Mouse (Mus musculus): ENCODE data around the gene Peli3. TPM values are rescaled to one million over a fixed set of nuclear protein-coding genes. Genes with fewer than 3 reads are reported as not detected.
"Not testable (repeated sequence)": the region's sequence is repeated elsewhere in the genome, so short reads cannot be mapped to it uniquely, and the experiment has no call there.

The Peli3 gene
- not detected in 2 replicates for polyA plus RNA-seq (2012)

GRCm38 (mm10) chr19:4942551-4943252 is at the start of gene Peli3:
Gene Peli3, minus strand, starts transcription at chr19:4943127.
- Histone ChIP-seq H3K36me3 (ENCODE audit: control insufficient read depth) (no peaks in the 10 kb centered on the region), H3K4me3 (replicated peaks) (peak within 1 kb of the TSS; percentile 54), H3K9me3 (ENCODE audit: control insufficient read depth, low read length) (no peaks in the 10 kb centered on the region), H3K27me3 (ENCODE audit: control insufficient read depth) (peaks cover 67% of the 10 kb centered on the region), H3K4me1 (ENCODE audit: control insufficient read depth) (peaks cover 14% of the 10 kb centered on the region)
- TF ChIP-seq GATA1 (IDR thresholded peaks at IDR 0.05; ENCODE audit: low read length) (no peak), TAL1 (IDR thresholded peaks at IDR 0.05; ENCODE audit: low read length) (no peak)

- H3K9me3 ChIP-seq (ENCODE audit: control insufficient read depth, low read length) = no peaks in the 10 kb centered on the region
- H3K27me3 ChIP-seq (ENCODE audit: control insufficient read depth) = peaks cover 44% of the 10 kb centered on the region
- H3K36me3 ChIP-seq (ENCODE audit: control insufficient read depth) = no peaks in the 10 kb centered on the region
- no peak overlapping the region for H3K4me3 ChIP-seq (replicated peaks)
- TF ChIP-seq TAL1 (IDR thresholded peaks at IDR 0.05; ENCODE audit: low read length) = no peak
- no peak for TF ChIP-seq GATA1 (IDR thresholded peaks at IDR 0.05; ENCODE audit: low read length)
- no peaks in the 10 kb centered on the region for H3K4me1 ChIP-seq (ENCODE audit: control insufficient read depth)
Observed at GRCm38 (mm10) chr19:4992371-4992770, 49.4 kb upstream of the Peli3 start.

DNA sequence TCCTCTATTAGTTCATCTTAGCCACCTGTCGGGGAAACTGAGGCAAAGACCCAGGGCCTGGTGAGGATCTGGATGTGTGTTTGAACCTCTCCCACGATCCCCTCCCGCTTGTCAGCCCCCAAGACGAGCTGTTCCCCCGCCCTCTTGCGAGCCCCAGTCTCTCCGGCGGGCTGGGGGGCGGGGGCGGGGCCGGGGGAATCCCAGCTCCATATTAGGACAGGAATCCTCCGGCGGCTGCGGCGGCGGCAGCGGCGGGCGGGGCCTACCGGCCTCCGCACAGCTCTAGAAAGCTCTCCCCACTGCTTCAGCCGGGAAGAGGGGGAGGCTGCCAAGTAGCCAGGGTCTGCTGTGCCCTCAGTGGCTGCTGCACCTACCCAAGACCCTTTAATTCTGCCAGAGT is 47.8 kb upstream of the Peli3 start:
- Histone ChIP-seq H3K9me3 (ENCODE audit: control insufficient read depth, low read length) (no peaks in the 10 kb centered on the region), H3K4me3 (replicated peaks) (no peak overlapping the region), H3K27me3 (ENCODE audit: control insufficient read depth) (peaks cover 44% of the 10 kb centered on the region), H3K4me1 (ENCODE audit: control insufficient read depth) (no peaks in the 10 kb centered on the region), H3K36me3 (ENCODE audit: control insufficient read depth) (no peaks in the 10 kb centered on the region)
- TF ChIP-seq TAL1 (IDR thresholded peaks at IDR 0.05; ENCODE audit: low read length) (no peak), GATA1 (IDR thresholded peaks at IDR 0.05; ENCODE audit: low read length) (no peak)

- no peaks in the 10 kb centered on the region for H3K36me3 ChIP-seq (ENCODE audit: control insufficient read depth)
- H3K4me1 ChIP-seq (ENCODE audit: control insufficient read depth) = no peaks in the 10 kb centered on the region
- no peak within 1 kb of the TSS for H3K4me3 ChIP-seq (replicated peaks)
- peaks cover 45% of the 10 kb centered on the region for H3K27me3 ChIP-seq (ENCODE audit: control insufficient read depth)
- no peaks in the 10 kb centered on the region for H3K9me3 ChIP-seq (ENCODE audit: control insufficient read depth, low read length)
- TF ChIP-seq TAL1 (IDR thresholded peaks at IDR 0.05; ENCODE audit: low read length) = no peak
- TF ChIP-seq GATA1 (IDR thresholded peaks at IDR 0.05; ENCODE audit: low read length) = no peak
Observed at GRCm38 (mm10) chr19:4990256-4990625, 47.3 kb upstream of the Peli3 start, which contains the start of gene Npas4. Gene Npas4, minus strand, starts transcription at chr19:4990316.

DNA sequence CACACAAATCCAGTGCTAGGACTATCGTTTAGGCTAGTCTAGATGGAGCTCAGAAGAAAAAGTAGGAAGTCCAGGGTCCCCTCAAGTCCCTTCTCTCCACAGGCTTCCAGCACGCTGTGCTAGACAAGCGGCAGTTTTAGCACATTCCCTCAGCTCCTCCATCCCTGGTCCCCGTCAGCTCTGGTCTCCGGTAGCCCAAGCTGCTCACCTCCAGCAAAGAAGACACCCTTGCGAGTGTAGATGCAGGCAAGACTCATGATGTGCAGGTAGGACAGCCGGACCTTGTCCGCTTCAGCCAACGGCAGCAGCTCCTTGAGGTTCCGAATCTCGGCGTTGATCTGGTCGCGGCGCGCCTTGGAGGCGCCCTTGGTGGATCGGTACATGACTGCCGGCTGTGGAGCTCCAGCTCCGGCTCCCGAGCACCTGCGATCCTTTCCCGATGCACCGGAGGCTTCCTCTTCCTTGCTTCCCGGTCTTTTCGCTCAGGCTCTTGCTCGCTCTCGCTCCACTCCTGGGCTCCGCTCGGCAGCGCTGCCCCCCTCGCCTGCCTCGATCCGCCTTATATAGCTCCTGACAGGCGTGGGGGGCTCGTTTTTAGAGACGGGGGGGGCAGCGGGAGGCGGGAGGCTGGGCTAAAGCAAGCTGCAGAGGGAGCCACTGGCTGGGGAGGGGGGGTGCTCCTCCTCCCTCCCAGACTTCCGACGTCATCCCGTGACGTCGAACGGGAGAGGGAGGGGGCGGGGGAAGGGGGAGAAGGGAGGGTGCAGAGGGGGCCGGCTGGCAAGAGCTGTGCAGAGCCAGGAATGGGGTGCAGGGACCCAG is 46.7 kb upstream of the Peli3 start:
- Histone ChIP-seq H3K9me3 (ENCODE audit: control insufficient read depth, low read length) (no peaks in the 10 kb centered on the region), H3K4me1 (ENCODE audit: control insufficient read depth) (no peaks in the 10 kb centered on the region), H3K27me3 (ENCODE audit: control insufficient read depth) (peaks cover 50% of the 10 kb centered on the region), H3K36me3 (ENCODE audit: control insufficient read depth) (no peaks in the 10 kb centered on the region), H3K4me3 (replicated peaks) (no peak overlapping the region)
- no peak for TF ChIP-seq TAL1 (IDR thresholded peaks at IDR 0.05; ENCODE audit: low read length)

GRCm38 (mm10) chr19:4989013-4989412 is 46.1 kb upstream of the Peli3 start:
- Histone ChIP-seq H3K36me3 (ENCODE audit: control insufficient read depth) (no peaks in the 10 kb centered on the region), H3K27me3 (ENCODE audit: control insufficient read depth) (peaks cover 56% of the 10 kb centered on the region)
- TF ChIP-seq GATA1 (IDR thresholded peaks at IDR 0.05; ENCODE audit: low read length) (no peak), TAL1 (IDR thresholded peaks at IDR 0.05; ENCODE audit: low read length) (no peak)

DNA sequence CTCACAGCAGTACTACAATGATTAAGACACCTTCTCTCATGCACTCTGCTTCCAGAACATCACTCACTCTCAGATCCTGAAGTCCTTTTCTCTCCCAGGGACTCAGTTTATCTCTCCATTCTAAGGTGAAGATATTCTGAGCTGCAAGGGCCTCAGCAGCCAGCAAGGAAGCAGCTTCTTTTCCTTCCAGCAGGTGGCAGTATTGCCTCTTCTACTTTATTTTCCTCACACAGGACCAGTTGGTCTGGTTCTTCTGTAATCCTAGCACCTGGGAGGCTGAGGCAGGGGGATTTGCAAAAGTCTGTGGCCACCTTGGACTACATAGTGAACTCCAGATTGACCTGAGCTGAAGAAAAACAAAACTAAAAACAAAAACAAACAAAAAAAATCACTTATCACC is 38.8 kb upstream of the Peli3 start:
- Histone ChIP-seq H3K4me1 (ENCODE audit: control insufficient read depth) (no peaks in the 10 kb centered on the region), H3K27me3 (ENCODE audit: control insufficient read depth) (peaks cover 27% of the 10 kb centered on the region), H3K9me3 (ENCODE audit: control insufficient read depth, low read length) (no peaks in the 10 kb centered on the region), H3K4me3 (replicated peaks) (no peak overlapping the region), H3K36me3 (ENCODE audit: control insufficient read depth) (no peaks in the 10 kb centered on the region)
- TF ChIP-seq GATA1 (IDR thresholded peaks at IDR 0.05; ENCODE audit: low read length) (no peak), TAL1 (IDR thresholded peaks at IDR 0.05; ENCODE audit: low read length) (no peak)

More at GRCm38 (mm10) chr19:4989013-4989412, 46.1 kb upstream of the Peli3 start:
- no peaks in the 10 kb centered on the region for H3K4me1 ChIP-seq (ENCODE audit: control insufficient read depth)
- no peaks in the 10 kb centered on the region for H3K9me3 ChIP-seq (ENCODE audit: control insufficient read depth, low read length)
- H3K4me3 ChIP-seq (replicated peaks) = no peak overlapping the region

GRCm38 (mm10) chr19:4968236-4968635 is 25.3 kb upstream of the Peli3 start:
- Histone ChIP-seq H3K4me1 (ENCODE audit: control insufficient read depth) (peaks cover 8% of the 10 kb centered on the region), H3K36me3 (ENCODE audit: control insufficient read depth) (peaks cover 29% of the 10 kb centered on the region), H3K27me3 (ENCODE audit: control insufficient read depth) (no peaks in the 10 kb centered on the region), H3K4me3 (replicated peaks) (no peak overlapping the region), H3K9me3 (ENCODE audit: control insufficient read depth, low read length) (no peaks in the 10 kb centered on the region)
- TF ChIP-seq GATA1 (IDR thresholded peaks at IDR 0.05; ENCODE audit: low read length) = no peak
- no peak for TF ChIP-seq TAL1 (IDR thresholded peaks at IDR 0.05; ENCODE audit: low read length)

DNA sequence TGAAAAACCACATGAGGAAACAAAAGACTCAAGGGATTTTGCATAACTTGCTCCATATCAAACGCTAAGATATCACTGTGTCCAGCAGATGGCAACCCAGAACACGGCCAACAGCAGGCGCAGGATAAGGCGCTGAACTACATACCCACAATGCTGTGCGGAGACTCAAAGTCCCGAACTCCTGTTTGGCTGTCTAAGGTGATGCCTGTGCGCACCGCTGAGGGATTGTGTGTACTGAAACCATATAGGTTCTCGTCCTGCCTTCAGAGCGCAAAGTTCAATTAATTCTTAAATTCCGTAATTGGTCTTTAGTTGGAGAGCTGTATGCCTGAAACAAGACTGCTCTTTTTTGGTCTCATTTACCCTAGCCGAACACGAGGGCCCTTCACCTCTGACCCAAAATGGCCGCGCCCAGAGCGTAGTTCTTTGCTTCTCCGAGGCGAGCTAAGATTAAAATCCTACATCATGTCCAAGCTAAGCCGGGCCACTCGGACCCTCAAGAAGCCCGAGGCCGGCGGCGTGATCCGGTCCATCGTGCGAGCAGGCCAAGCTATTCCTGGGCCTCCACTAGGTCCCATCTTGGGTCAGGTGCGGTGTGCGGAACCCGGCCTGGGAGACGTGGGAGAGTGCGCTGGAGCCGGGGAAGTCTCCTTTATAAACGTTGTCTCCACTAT is 19.1 kb upstream of the Peli3 start, which contains the start of gene Mrpl11:
Mrpl11 (plus strand) TSS at position 220 of the 674 bp plus-strand sequence.
- Histone ChIP-seq H3K9me3 (ENCODE audit: control insufficient read depth, low read length) (no peaks in the 10 kb centered on the region), H3K36me3 (ENCODE audit: control insufficient read depth) (peaks cover 27% of the 10 kb centered on the region), H3K4me1 (ENCODE audit: control insufficient read depth) (peaks cover 24% of the 10 kb centered on the region), H3K4me3 (replicated peaks) (peak within 1 kb of the TSS; percentile 96), H3K27me3 (ENCODE audit: control insufficient read depth) (no peaks in the 10 kb centered on the region)
- peak; percentile 63; the same call in 1 of the 2 replicates for TF ChIP-seq GATA1 (IDR thresholded peaks at IDR 0.05; ENCODE audit: low read length)
- TF ChIP-seq TAL1 (IDR thresholded peaks at IDR 0.05; ENCODE audit: low read length) = 0 out of 3 replicates have a peak, but pooled peaks have one; percentile 33

DNA sequence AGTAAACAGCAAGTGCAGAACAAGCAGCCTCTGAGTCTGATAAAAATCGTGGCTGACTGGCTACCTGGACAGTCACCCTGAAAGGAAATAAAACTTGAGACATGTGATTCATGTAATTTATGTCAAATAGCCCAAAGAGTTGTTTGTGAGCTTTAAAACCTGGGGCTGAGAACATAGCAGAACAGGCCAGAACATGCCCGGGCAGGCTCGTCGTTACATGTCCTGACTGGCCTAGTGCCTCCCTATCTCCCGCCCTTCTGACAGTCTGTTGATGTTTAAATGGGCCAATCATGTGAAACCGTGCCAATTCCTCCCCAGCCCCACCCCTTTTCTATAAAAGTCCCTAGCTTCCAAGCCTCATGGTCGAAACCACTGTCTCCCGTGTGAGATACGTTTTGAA is 5.7 kb upstream of the Peli3 start:
- H3K4me1 ChIP-seq (ENCODE audit: control insufficient read depth); H3K4me3 ChIP-seq (replicated peaks); H3K9me3 ChIP-seq (ENCODE audit: control insufficient read depth, low read length); H3K36me3 ChIP-seq (ENCODE audit: control insufficient read depth): not testable (repeated sequence)
- peaks cover 32% of the 10 kb centered on the region for H3K27me3 ChIP-seq (ENCODE audit: control insufficient read depth)

Measured in erythroblast, embryonic 14.5 days (primary cell).